ENCODE assay signal across 9 mouse cellular contexts in the genomic region with DNA sequence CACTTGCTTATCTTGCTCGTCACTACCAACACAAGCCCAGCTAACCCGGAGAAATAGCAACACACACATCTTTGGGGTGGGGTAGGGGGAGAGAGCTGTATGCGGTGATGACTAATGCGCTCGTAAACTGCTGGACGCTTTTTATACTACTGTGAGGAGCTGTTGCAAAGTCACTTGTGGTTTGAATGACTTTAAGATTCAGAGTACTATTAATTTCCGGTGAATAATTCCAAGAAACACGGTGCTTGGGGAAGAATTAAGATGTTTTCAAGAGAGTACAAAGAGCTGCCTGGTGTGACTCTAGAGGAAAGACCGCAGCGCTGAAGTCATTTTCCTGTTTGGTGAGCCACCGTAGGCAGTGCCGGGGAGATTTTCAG. TPM values are rescaled to one million over a fixed set of nuclear protein-coding genes. Genes with fewer than 3 reads are reported as not detected.
DNase-seq lines count a peak whose midpoint lies in the region; ATAC-seq and TF ChIP-seq lines count a peak whose summit lies in the region.
"Had no signal": no experiment of that assay in that cellular context is flagged by ENCODE, and none has a peak within 500 bp of the region (broad histone marks: within the 10 kb centered on the region; RNA-seq: fewer than 3 reads in every experiment).

No protein-coding gene starts in this region.

- intact Hi-C loops in left cerebral cortex, postnatal 36 days (cut with DNase I): no loop called here

- H3K9ac ChIP-seq in kidney, embryonic 15.5 days: no peak overlapping the region
- H3K9ac ChIP-seq in heart, embryonic 14.5 days (ENCODE audit: low read length): 0 out of 2 replicates have a peak overlapping the region, but pooled peaks have one; percentile 16
- H3K9ac ChIP-seq in forebrain, embryonic 13.5 days: no peak overlapping the region

- no peaks in the 10 kb centered on the region for H3K36me3 ChIP-seq in kidney, embryonic 15.5 days
- no peaks in the 10 kb centered on the region for H3K36me3 ChIP-seq in G1E (replicated peaks)
- H3K36me3 ChIP-seq in heart, embryonic 14.5 days (ENCODE audit: control insufficient read depth, insufficient read depth, low read length): no peaks in the 10 kb centered on the region
- no peaks in the 10 kb centered on the region for H3K36me3 ChIP-seq in forebrain, embryonic 13.5 days (ENCODE audit: poor library complexity, severe bottlenecking)

- peaks cover 44% of the 10 kb centered on the region for H3K4me1 ChIP-seq in kidney, embryonic 15.5 days
- H3K4me1 ChIP-seq in G1E (ENCODE audit: insufficient read depth, low read depth, low read length): peaks cover 43% of the 10 kb centered on the region
- H3K4me1 ChIP-seq in heart, embryonic 14.5 days (ENCODE audit: control insufficient read depth in 2 of 2, insufficient read depth in 2 of 2, low read length in 2 of 2): peaks cover 22 to 30% of the 10 kb centered on the region in 2 experiments
- no peaks in the 10 kb centered on the region for H3K4me1 ChIP-seq in forebrain, embryonic 13.5 days

- peak overlapping the region; percentile 86 for H3K27ac ChIP-seq in kidney, embryonic 15.5 days
- H3K27ac ChIP-seq in heart, embryonic 14.5 days (replicated peaks in 1 of 2; ENCODE audit: control insufficient read depth in 1 of 2, insufficient read depth in 1 of 2, low read depth in 2 of 2, low read length in 2 of 2): peak overlapping the region; percentile 50 to 64; a peak in 3 of 4 replicates
- H3K27ac ChIP-seq in forebrain, embryonic 13.5 days: no peak overlapping the region

- peak overlapping the region; percentile 31; the same call in 1 of the 2 replicates for H3K4me2 ChIP-seq in kidney, embryonic 15.5 days
- peak overlapping the region; percentile 56 for H3K4me2 ChIP-seq in heart, embryonic 14.5 days (ENCODE audit: low read length)
- H3K4me2 ChIP-seq in forebrain, embryonic 13.5 days: no peak overlapping the region

- H3K9me3 ChIP-seq in kidney, embryonic 15.5 days (replicated peaks): no peaks in the 10 kb centered on the region
- H3K9me3 ChIP-seq in G1E (replicated peaks): 0 out of 2 replicates have a peak, but pooled peaks cover 2% of the 10 kb centered on the region
- H3K9me3 ChIP-seq in heart, embryonic 14.5 days (ENCODE audit: control insufficient read depth, low read length): no peaks in the 10 kb centered on the region
- H3K9me3 ChIP-seq in forebrain, embryonic 13.5 days (replicated peaks): no peaks in the 10 kb centered on the region

- ATAC-seq in kidney, embryonic 15.5 days (replicated peaks; ENCODE audit: low FRiP score): 0 out of 2 replicates have a peak, but pooled peaks have one; percentile 31
- peak; percentile 83 for ATAC-seq in G1E (ENCODE audit: extremely low read depth, insufficient number of reproducible peaks, low FRiP score, poor library complexity, severe bottlenecking)
- ATAC-seq in heart, embryonic 14.5 days (ENCODE audit: insufficient number of reproducible peaks, insufficient read depth, low FRiP score, low read depth): no peak
- ATAC-seq in megakaryocyte-erythroid progenitor cell, adult 5-6 weeks (replicated peaks; ENCODE audit: low FRiP score, low TSS enrichment, poor library complexity, severe bottlenecking): peak; percentile 73
- no peak for ATAC-seq in forebrain, embryonic 13.5 days

- no peak for TF ChIP-seq CTCF in G1E (IDR thresholded peaks at IDR 0.05; ENCODE audit: low read depth, low read length)

- no peaks in the 10 kb centered on the region for H3K27me3 ChIP-seq in kidney, embryonic 15.5 days
- peaks cover 4% of the 10 kb centered on the region; the same call in 1 of the 2 replicates for H3K27me3 ChIP-seq in G1E (ENCODE audit: insufficient read depth, low read length)
- no peaks in the 10 kb centered on the region for H3K27me3 ChIP-seq in heart, embryonic 14.5 days (ENCODE audit: control insufficient read depth, insufficient read depth, low read length)
- no peaks in the 10 kb centered on the region for H3K27me3 ChIP-seq in forebrain, embryonic 13.5 days

- 33% methylated on average over 12 of the region's 12 CpGs for WGBS in kidney, embryonic 15.5 days
- WGBS in heart, embryonic 14.5 days: 21% methylated on average over 12 of the region's 12 CpGs
- 84% methylated on average over 12 of the region's 12 CpGs for WGBS in forebrain, embryonic 13.5 days

- H3K4me3 ChIP-seq in kidney, embryonic 15.5 days (replicated peaks): no peak overlapping the region
- H3K4me3 ChIP-seq in G1E (ENCODE audit: low read depth, low read length): 0 out of 2 replicates have a peak overlapping the region, but pooled peaks have one; percentile 44
- H3K4me3 ChIP-seq in heart, embryonic 14.5 days (ENCODE audit: control insufficient read depth in 1 of 2, insufficient read depth in 1 of 2, low read depth in 1 of 2, low read length in 2 of 2): no peak overlapping the region
- no peak overlapping the region for H3K4me3 ChIP-seq in forebrain, embryonic 13.5 days
- H3K4me3 ChIP-seq: erythroblast, embryonic 14.5 days had no signal

- no peak for DNase-seq in kidney, postnatal 10 days
- DNase-seq in G1E (ENCODE audit: low spot score): peak; percentile 32
- no peak for DNase-seq in left cerebral cortex, postnatal 36 days (ENCODE audit: low spot score in 2 of 2)
- DNase-seq in cerebellum, postnatal 14 days: no peak

RNA-seq across cellular contexts. Expression of a gene that starts 45.3 kb away (rescaled TPM):
- polyA plus RNA-seq in kidney, embryonic 15.5 days (2015; fragmentation: Nextera tagmentation; extraction: Ambion mirVana): 29.3 and 34.2 TPM in 2 replicates
- not detected in 2 replicates for total RNA-seq in G1E (2014; fragmentation: Nextera tagmentation)
- 0.05 TPM in 1 of 2 replicates, not detected in the other for total RNA-seq in G1E (2017)
- polyA plus RNA-seq in G1E (2012): not detected in 2 replicates
- 9.4 and 10.7 TPM in 2 replicates for polyA plus RNA-seq in heart, embryonic 14.5 days (2014; fragmentation: Nextera tagmentation; extraction: Ambion mirVana)
- total RNA-seq in megakaryocyte-erythroid progenitor cell, adult 5-6 weeks (2014; fragmentation: Nextera tagmentation): 0.42 TPM in 1 of 2 replicates, not detected in the other
- total RNA-seq in megakaryocyte-erythroid progenitor cell, adult 5-6 weeks (2017): 0.27 and 1.2 TPM in 2 replicates
- 10 to 100 TPM; 27.4 TPM for total RNA-seq in left cerebral cortex, postnatal 36 days (2021)
- polyA plus RNA-seq in forebrain, embryonic 13.5 days (2015; fragmentation: Nextera tagmentation; extraction: Ambion mirVana): 13.7 TPM in 2 replicates
- polyA plus RNA-seq: erythroblast, embryonic 14.5 days had no signal

Comparison
In these comparisons a context has a peak if more than half of its experiments do, and no peak if none do; other contexts are left out.
1. ATAC-seq: peak in kidney, embryonic 15.5 days (single experiment), G1E (single experiment) and megakaryocyte-erythroid progenitor cell, adult 5-6 weeks (single experiment); none in heart, embryonic 14.5 days (single experiment) and forebrain, embryonic 13.5 days (single experiment).
2. RNA of a gene that starts 45.3 kb away (polyA plus RNA-seq): 29.3 to 34.2 TPM in kidney, embryonic 15.5 days, 13.7 TPM in forebrain, embryonic 13.5 days and 9.4 to 10.7 TPM in heart, embryonic 14.5 days; not detected in G1E; every median in the first group is over 10 times any median in the second.